Mouse (Mus musculus) heart, adult 2 months (tissue): Measurements from ENCODE around the gene Lyl1. TPM values are rescaled to one million over a fixed set of nuclear protein-coding genes. Genes with fewer than 3 reads are reported as not detected.

Experiments
- DNase-seq, 2 experiments: peaks; one replicate each; pipeline ENCODE4 v3.0.0; 2021
- H3K27ac ChIP-seq: fragments of 200-600 bp; 2 replicates; pipeline ENCODE4 v1.8.1; 2022
- H3K27me3 ChIP-seq: fragments of 200-500 bp; 2 replicates; pipeline ENCODE4 v1.6.1; 2012; ENCODE audit warnings: mild to moderate bottlenecking, low read length, inconsistent platforms, mixed read lengths; ENCODE audit not compliant: control insufficient read depth, insufficient read depth
- H3K36me3 ChIP-seq: fragments of 200-500 bp; 2 replicates; pipeline ENCODE4 v1.6.1; 2012; ENCODE audit warnings: low read length, inconsistent platforms; ENCODE audit not compliant: control insufficient read depth, insufficient read depth
- H3K4me1 ChIP-seq: fragments of 200-500 bp; 2 replicates; pipeline ENCODE4 v1.6.1; 2011; ENCODE audit warnings: low read length; ENCODE audit not compliant: control insufficient read depth, insufficient read depth
- H3K4me3 ChIP-seq: fragments of 200-600 bp; 2 replicates; pipeline ENCODE4 v1.8.1; 2022
- H3K79me2 ChIP-seq: fragments of 200-500 bp; replicated peaks from 2 replicates; pipeline ENCODE4 v1.6.1; 2012; ENCODE audit warnings: mild to moderate bottlenecking, inconsistent platforms, low read length, moderate library complexity, mixed read lengths; ENCODE audit not compliant: control insufficient read depth, insufficient read depth
- H3K9ac ChIP-seq: fragments of 200-500 bp; 2 replicates; pipeline ENCODE4 v1.6.1; 2012; ENCODE audit warnings: low read depth, mild to moderate bottlenecking, control low read depth, inconsistent platforms, low read length, mixed read lengths
- CTCF ChIP-seq: fragments of 200-600 bp; IDR thresholded peaks from 2 replicates; pipeline ENCODE4 v1.8.1; 2022; ENCODE audit warnings: antibody characterized with exemption, mild to moderate bottlenecking, moderate library complexity
- EP300 ChIP-seq: fragments of 200-500 bp; IDR thresholded peaks from 2 replicates; pipeline ENCODE4 v1.6.1; 2011; ENCODE audit warnings: low read depth, low read length, control low read depth; ENCODE audit not compliant: insufficient read depth
- POLR2A ChIP-seq: fragments of 200-500 bp; IDR thresholded peaks from 2 replicates; pipeline ENCODE4 v1.6.1; 2011; ENCODE audit warnings: mild to moderate bottlenecking, low read depth, low read length, control low read depth; ENCODE audit not compliant: insufficient read depth
- WGBS: fragments of 180-500 bp; shearing (Covaris S2); methylation state at CpG from one replicate; pipeline ENCODE4 v1.1.7; 2018; 5-methylcytosine and 5-hydroxymethylcytosine counted together
- intact Hi-C: fragments of 180-260 bp; cut with DNase I; formaldehyde crosslinking; loops from one replicate; pipeline ENCODE4 v1.15.1; 2025
- polyA plus RNA-seq: library from polyadenylated mRNA; depleted of rRNA; stranded (reverse); fragments of >200 nt; gene quantifications from 2 replicates; pipeline ENCODE4 v1.2.3, GENCODE M21; 2012
- total RNA-seq, 2 experiments: library from RNA; stranded (reverse); gene quantifications; 2 replicates each; pipeline ENCODE4 v1.2.3; 2021

The Lyl1 gene
- total and polyA plus RNA-seq, 3 experiments: 3.0 to 7.7 (median 3.7) TPM

DNA sequence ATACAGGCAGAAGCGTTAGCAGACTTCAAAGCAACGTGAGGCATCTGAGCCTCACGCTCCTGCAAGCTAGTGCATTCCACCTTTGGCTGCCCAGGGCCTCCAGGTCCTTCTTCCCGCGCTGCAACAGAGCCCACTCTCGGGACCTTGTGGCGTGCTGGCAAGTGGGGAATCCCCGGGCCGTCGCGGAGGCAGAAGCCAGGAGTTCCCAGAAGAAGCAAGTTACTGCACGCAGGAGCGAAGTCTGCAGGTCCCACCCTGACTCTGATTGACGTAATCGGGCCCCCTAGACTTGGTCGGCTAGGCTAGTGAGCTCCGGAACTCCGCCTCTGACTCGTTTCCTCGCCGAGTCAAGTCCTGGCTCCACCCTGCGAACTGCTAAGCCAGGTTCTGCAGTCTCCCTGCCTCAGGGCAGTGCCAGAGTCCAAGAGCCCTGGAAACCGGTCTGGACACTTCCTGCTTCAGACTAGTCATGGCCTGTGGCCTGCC is 44.6 kb upstream of the Lyl1 start:
- peak; percentile 81 to 90 for DNase-seq
- Histone ChIP-seq H3K27me3 (no peaks in the 10 kb centered on the region), H3K36me3 (no peaks in the 10 kb centered on the region), H3K9ac (peak overlapping the region; percentile 79), H3K79me2 (no peaks in the 10 kb centered on the region), H3K27ac (peak overlapping the region; percentile 97), H3K4me3 (peak overlapping the region; percentile 55), H3K4me1 (peaks cover 2% of the 10 kb centered on the region)
- no peak for TF ChIP-seq CTCF
- TF ChIP-seq POLR2A: peak; percentile 94
- peak; percentile 86 for TF ChIP-seq EP300
- WGBS: 2% methylated on average over 23 of the region's 23 CpGs
- intact Hi-C loops: loop anchor here (5.0 kb wide), 1 partner anchor 426 kb away; the partner anchor contains the start of genes Man2b1, Wdr83 and Wdr83os

DNA sequence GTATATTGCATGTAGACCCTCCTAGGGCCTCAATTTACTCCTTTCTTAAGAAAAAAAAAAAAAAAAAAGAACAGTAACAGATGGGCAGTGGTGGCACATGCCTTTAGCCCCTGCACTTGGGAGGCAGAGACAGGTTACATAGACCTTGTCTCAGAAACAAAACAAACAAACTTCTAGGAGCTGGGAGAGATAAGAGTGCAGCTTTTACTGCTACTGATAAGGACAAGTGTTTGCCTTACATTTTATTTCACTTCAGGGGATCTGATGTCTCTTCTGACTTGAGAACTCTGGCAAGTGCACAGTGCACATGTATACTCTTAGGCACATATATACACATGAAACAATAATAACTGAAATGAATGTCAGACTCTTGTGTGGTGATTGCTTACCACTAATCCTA is 44.1 kb upstream of the Lyl1 start:
- no peak overlapping the region for H3K9ac ChIP-seq
- H3K4me1 ChIP-seq: peaks cover 2% of the 10 kb centered on the region
- intact Hi-C loops: loop anchor here (5.0 kb wide), 1 partner anchor 425 kb away; the partner anchor contains the start of genes Man2b1, Wdr83 and Wdr83os
- no peak overlapping the region for H3K4me3 ChIP-seq
- no peaks in the 10 kb centered on the region for H3K36me3 ChIP-seq
- DNase-seq: no peak
- no peaks in the 10 kb centered on the region for H3K79me2 ChIP-seq
- TF ChIP-seq POLR2A: no peak
- no peak for TF ChIP-seq CTCF
- no peak for TF ChIP-seq EP300
- H3K27ac ChIP-seq: peak overlapping the region; percentile 97
- H3K27me3 ChIP-seq: no peaks in the 10 kb centered on the region

GRCm38 (mm10) chr8:84657680-84658079 is 43.6 kb upstream of the Lyl1 start:
- no peaks in the 10 kb centered on the region for H3K27me3 ChIP-seq
- no peak overlapping the region for H3K4me3 ChIP-seq
- H3K27ac ChIP-seq: peak overlapping the region; percentile 97
- intact Hi-C loops: loop anchor here (5.0 kb wide), 1 partner anchor 425 kb away; the partner anchor contains the start of genes Man2b1, Wdr83 and Wdr83os
- no peak overlapping the region for H3K9ac ChIP-seq
- H3K36me3 ChIP-seq: no peaks in the 10 kb centered on the region
- H3K4me1 ChIP-seq: peaks cover 2% of the 10 kb centered on the region
- WGBS: 83% methylated on average over 4 of the region's 4 CpGs
- DNase-seq: no peak
- TF ChIP-seq CTCF (no peak), POLR2A (no peak), EP300 (no peak)
- no peaks in the 10 kb centered on the region for H3K79me2 ChIP-seq

DNA sequence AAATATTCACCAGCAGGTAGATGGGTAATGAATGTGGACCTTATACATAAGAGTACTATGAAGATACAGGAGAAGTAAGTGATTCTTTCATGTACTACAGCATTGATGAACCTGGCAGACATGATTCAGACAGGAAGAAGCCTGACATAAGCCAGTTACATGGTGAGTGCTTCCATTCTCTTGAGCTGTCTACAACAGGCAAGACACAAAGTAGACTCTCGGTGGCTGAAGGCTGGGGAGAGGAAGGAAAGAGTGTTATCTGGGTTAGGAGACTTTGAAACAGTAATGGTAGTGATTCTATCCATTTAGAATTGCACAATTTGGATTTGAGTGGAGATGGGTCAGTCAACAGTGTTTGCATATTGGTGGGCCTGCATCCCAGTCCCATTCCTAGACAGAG is 42.3 kb upstream of the Lyl1 start:
- intact Hi-C loops: loop anchor here (5.0 kb wide), 1 partner anchor 423 kb away; the partner anchor contains the start of genes Man2b1, Wdr83 and Wdr83os
- no peaks in the 10 kb centered on the region for H3K36me3 ChIP-seq
- no peaks in the 10 kb centered on the region for H3K27me3 ChIP-seq
- no peak for DNase-seq
- 46% methylated on average over 1 of the region's 1 CpGs for WGBS
- peak overlapping the region; percentile 96 for H3K27ac ChIP-seq
- H3K4me3 ChIP-seq: no peak overlapping the region
- H3K9ac ChIP-seq: no peak overlapping the region
- H3K79me2 ChIP-seq: no peaks in the 10 kb centered on the region
- H3K4me1 ChIP-seq: peaks cover 2% of the 10 kb centered on the region
- no peak for TF ChIP-seq EP300
- no peak for TF ChIP-seq CTCF

DNA sequence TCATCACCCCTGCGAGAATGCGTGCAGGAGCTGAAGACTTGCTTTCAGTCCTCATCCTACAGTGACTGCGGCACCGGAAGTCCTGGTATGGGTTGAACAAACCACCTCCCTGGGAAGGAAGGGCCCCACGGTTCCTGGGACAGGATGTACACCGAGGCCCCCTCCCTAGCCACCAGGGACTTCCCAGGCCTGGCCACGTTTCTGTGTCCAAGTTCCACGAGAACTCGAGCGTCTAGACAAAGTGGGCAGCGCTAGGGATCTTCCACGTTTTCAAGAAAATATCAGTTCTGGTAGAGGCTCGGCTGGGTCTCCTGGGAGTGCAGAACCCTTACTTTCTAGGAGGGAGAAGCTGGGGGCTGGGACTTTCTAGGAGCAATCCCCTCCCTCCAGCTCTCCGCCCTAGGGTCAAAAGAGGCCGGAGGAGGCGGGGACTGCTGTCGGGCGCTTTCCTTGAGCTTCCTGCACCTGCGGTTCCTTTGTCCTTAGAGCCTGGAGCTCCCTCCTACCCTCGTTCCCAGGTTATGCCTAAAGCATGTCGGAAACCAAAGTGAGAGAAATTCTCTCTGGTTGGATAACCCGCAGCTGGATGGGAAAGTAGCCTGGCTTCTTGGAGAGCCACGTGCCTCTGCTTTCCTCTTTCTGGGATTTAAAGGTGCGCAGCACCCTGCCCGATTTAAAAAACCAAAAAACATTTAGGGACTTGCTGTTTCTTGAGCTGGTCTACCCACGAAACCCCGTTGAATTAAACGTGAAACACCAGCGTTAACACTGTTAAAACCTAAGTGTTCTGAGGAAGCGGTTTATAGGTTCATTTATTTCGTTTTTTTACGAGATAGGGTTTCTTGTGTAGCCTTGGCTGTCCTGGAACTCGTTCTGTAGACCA is 41.1 kb upstream of the Lyl1 start:
- Histone ChIP-seq H3K79me2 (no peaks in the 10 kb centered on the region), H3K4me3 (peak overlapping the region; percentile 87), H3K4me1 (peaks cover 1% of the 10 kb centered on the region; the same call in 1 of the 2 replicates), H3K36me3 (no peaks in the 10 kb centered on the region), H3K27ac (peak overlapping the region; percentile 96), H3K27me3 (no peaks in the 10 kb centered on the region), H3K9ac (peak overlapping the region; percentile 51)
- DNase-seq: peak; percentile 80 to 86
- WGBS: 13% methylated on average over 33 of the region's 33 CpGs
- TF ChIP-seq EP300 (peak; percentile 84), POLR2A (peak; percentile 65), CTCF (no peak)
- intact Hi-C loops: loop anchor here (1.0 to 5.0 kb wide), 3 partner anchors 21 to 422 kb away; partner anchors contain the start of genes Lyl1, Man2b1, Wdr83 and Wdr83os

DNA sequence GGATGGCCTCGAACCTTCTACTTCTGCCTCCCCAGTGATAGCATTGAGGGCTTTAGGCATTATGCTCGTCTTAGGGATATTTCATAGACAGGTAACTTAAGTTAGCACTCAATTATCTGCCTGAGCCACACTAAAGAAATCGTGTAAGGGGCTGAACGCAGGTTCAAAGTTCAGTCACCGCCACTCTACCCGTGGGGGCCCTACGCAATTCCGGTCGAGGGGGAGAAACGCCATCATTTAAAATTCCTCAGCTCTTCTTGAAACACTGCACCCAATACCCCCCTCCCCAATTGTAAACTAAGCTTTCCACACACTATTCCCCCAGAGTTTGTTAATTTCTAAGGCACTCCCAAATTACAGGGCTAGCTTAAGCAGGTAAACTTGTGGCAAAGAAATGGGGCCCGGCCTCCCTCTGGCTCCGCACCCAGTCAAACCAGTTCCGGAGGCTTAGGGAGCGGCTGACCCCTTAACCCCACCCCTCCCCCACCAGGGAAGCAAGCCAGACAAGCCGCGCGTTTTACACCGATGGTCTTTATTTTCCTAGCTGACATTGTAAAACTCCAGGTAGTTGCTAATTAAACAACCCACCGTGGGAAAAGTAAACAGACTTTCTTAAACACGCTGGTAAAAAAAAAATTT is 40.3 kb upstream of the Lyl1 start:
- H3K4me1 ChIP-seq: peaks cover 1% of the 10 kb centered on the region; the same call in 1 of the 2 replicates
- no peaks in the 10 kb centered on the region for H3K27me3 ChIP-seq
- peak overlapping the region; percentile 87 for H3K4me3 ChIP-seq
- intact Hi-C loops: loop anchor here (1.0 to 2.0 kb wide), 2 partner anchors 22 to 40 kb away; partner anchors contain the start of gene Lyl1
- peak overlapping the region; percentile 93 for H3K9ac ChIP-seq
- TF ChIP-seq POLR2A: no peak; the same call in 1 of the 2 replicates
- TF ChIP-seq CTCF: no peak
- TF ChIP-seq EP300: no peak
- H3K36me3 ChIP-seq: no peaks in the 10 kb centered on the region
- H3K27ac ChIP-seq: peak overlapping the region; percentile 96
- DNase-seq: peak; percentile 60 to 66
- H3K79me2 ChIP-seq: no peaks in the 10 kb centered on the region
- WGBS: 14% methylated on average over 20 of the region's 20 CpGs
